Mouse (Mus musculus) MEL (cell line): Measurements from ENCODE around the gene Fut2. TPM values are rescaled to one million over a fixed set of nuclear protein-coding genes. Genes with fewer than 3 reads are reported as not detected.

Source experiments
- DNase-seq: peaks from one replicate; pipeline ENCODE4 v3.0.0; 2011; ENCODE audit warnings: low read depth, low spot score
- H3K27ac ChIP-seq: 2 replicates; pipeline ENCODE4 v1.5.1; 2012; ENCODE audit warnings: low read depth, mild to moderate bottlenecking, control low read depth, low read length, moderate library complexity; ENCODE audit not compliant: control insufficient read depth
- H3K27me3 ChIP-seq, 2 experiments: fragments of 150-350 bp in 1 of 2; sonication (generic) in 1 of 2; 2 replicates each; pipeline ENCODE4 v1.6.1; 2012; ENCODE audit warnings: low read length in 2 of 2, mild to moderate bottlenecking in 2 of 2, improper control_type of control experiment in 1 of 2, moderate library complexity in 1 of 2; ENCODE audit not compliant: insufficient read depth in 2 of 2, control insufficient read depth in 1 of 2
- H3K36me3 ChIP-seq, 2 experiments: 2 replicates each; pipeline ENCODE4 v1.6.1; 2012 to 2014; ENCODE audit warnings: low read length in 2 of 2, improper control_type of control experiment in 1 of 2, inconsistent platforms in 1 of 2, mild to moderate bottlenecking in 1 of 2; ENCODE audit not compliant: insufficient read depth in 2 of 2, control insufficient read depth in 1 of 2
- H3K4me1 ChIP-seq, 2 experiments: fragments of 150-350 bp in 1 of 2; sonication (generic) in 1 of 2; 2 replicates each; pipeline ENCODE4 v1.6.1; 2012; ENCODE audit warnings: low read length in 2 of 2, improper control_type of control experiment in 1 of 2, mild to moderate bottlenecking in 1 of 2; ENCODE audit not compliant: insufficient read depth in 2 of 2, control insufficient read depth in 1 of 2
- H3K4me3 ChIP-seq, 2 experiments: fragments of 150-350 bp in 1 of 2; sonication (generic) in 1 of 2; 2 replicates each; pipeline ENCODE4 v1.5.1; 2012; ENCODE audit warnings: low read depth in 2 of 2, low read length in 2 of 2, mild to moderate bottlenecking in 2 of 2, moderate library complexity in 2 of 2, control low read depth in 1 of 2, improper control_type of control experiment in 1 of 2; ENCODE audit not compliant: control insufficient read depth in 1 of 2, insufficient read depth in 1 of 2
- H3K79me2 ChIP-seq: 2 replicates; pipeline ENCODE4 v1.6.1; 2012; ENCODE audit warnings: mild to moderate bottlenecking, low read length, moderate library complexity; ENCODE audit not compliant: control insufficient read depth, poor library complexity, insufficient read depth
- H3K9ac ChIP-seq: 2 replicates; pipeline ENCODE4 v1.6.1; 2012; ENCODE audit warnings: low read depth, mild to moderate bottlenecking, control low read depth, low read length, moderate library complexity; ENCODE audit not compliant: control insufficient read depth, poor library complexity, severe bottlenecking
- H3K9me3 ChIP-seq: fragments of 150-350 bp; sonication (generic); replicated peaks from 2 replicates; pipeline ENCODE4 v1.6.1; 2012; ENCODE audit warnings: mild to moderate bottlenecking, low read length, improper control_type of control experiment, moderate library complexity; ENCODE audit not compliant: insufficient read depth
- BHLHE40 ChIP-seq: IDR thresholded peaks from 2 replicates; pipeline ENCODE4 v1.6.1; 2012; ENCODE audit warnings: low read depth, mild to moderate bottlenecking, inconsistent platforms, low read length, improper control_type of control experiment, borderline replicate concordance
- CTCF ChIP-seq, 3 experiments: IDR thresholded peaks in 2 of 3; conservative IDR thresholded peaks in 1 of 3; 2 replicates each; pipeline ENCODE4 v1.5.1; 2011 to 2012; ENCODE audit warnings: low read length in 3 of 3, low read depth in 2 of 3, mild to moderate bottlenecking in 2 of 3, improper control_type of control experiment in 1 of 3, inconsistent platforms in 1 of 3, mixed read lengths in 1 of 3, moderate library complexity in 1 of 3; ENCODE audit not compliant: control insufficient read depth in 1 of 3, insufficient read depth in 1 of 3, poor library complexity in 1 of 3, severe bottlenecking in 1 of 3
- E2F4 ChIP-seq: IDR thresholded peaks from 2 replicates; pipeline ENCODE4 v1.6.1; 2011; ENCODE audit warnings: low read depth, low read length, improper control_type of control experiment, borderline replicate concordance
- EP300 ChIP-seq, 2 experiments: IDR thresholded peaks; 2 replicates each; pipeline ENCODE4 v1.6.1; 2011; ENCODE audit warnings: improper control_type of control experiment in 2 of 2, low read length in 2 of 2, low read depth in 1 of 2, mild to moderate bottlenecking in 1 of 2
- GATA1 ChIP-seq: IDR thresholded peaks from 2 replicates; pipeline ENCODE4 v1.6.1; 2011; ENCODE audit warnings: low read depth, low read length, improper control_type of control experiment
- HCFC1 ChIP-seq: IDR thresholded peaks from 2 replicates; pipeline ENCODE4 v1.6.1; 2012; ENCODE audit warnings: low read depth, mild to moderate bottlenecking, inconsistent platforms, low read length, improper control_type of control experiment, moderate library complexity
- KAT2A ChIP-seq: conservative IDR thresholded peaks from 2 replicates; pipeline ENCODE4 v1.6.1; 2012; ENCODE audit warnings: low read depth, low read length, improper control_type of control experiment, inconsistent platforms
- MEF2A ChIP-seq: IDR thresholded peaks from 2 replicates; pipeline ENCODE4 v1.6.1; 2014; ENCODE audit warnings: low read depth, mild to moderate bottlenecking, inconsistent platforms, low read length, improper control_type of control experiment; ENCODE audit not compliant: poor library complexity, insufficient replicate concordance, severe bottlenecking; ENCODE audit errors: extremely low read depth
- MXI1 ChIP-seq: IDR thresholded peaks from 2 replicates; pipeline ENCODE4 v1.6.1; 2011; ENCODE audit warnings: mild to moderate bottlenecking, low read depth, low read length, improper control_type of control experiment
- MYC ChIP-seq: IDR thresholded peaks from 2 replicates; pipeline ENCODE4 v1.6.1; 2011; ENCODE audit warnings: low read depth, mild to moderate bottlenecking, low read length, improper control_type of control experiment, moderate library complexity
- NRF1 ChIP-seq: IDR thresholded peaks from 2 replicates; pipeline ENCODE4 v1.6.1; 2014; ENCODE audit warnings: low read depth, mild to moderate bottlenecking, inconsistent platforms, low read length, improper control_type of control experiment, moderate library complexity; ENCODE audit not compliant: poor library complexity, insufficient read depth, severe bottlenecking
- POLR2A ChIP-seq, 2 experiments: IDR thresholded peaks; 2 replicates each; pipeline ENCODE4 v1.6.1; 2011 to 2012; ENCODE audit warnings: low read length in 2 of 2, mild to moderate bottlenecking in 2 of 2, control low read depth in 1 of 2, improper control_type of control experiment in 1 of 2, low read depth in 1 of 2, moderate library complexity in 1 of 2; ENCODE audit not compliant: control insufficient read depth in 1 of 2, insufficient read depth in 1 of 2, poor library complexity in 1 of 2
- POLR2AphosphoS5 ChIP-seq: IDR thresholded peaks from 2 replicates; pipeline ENCODE4 v1.6.1; 2012; ENCODE audit warnings: low read depth, borderline replicate concordance, mild to moderate bottlenecking, inconsistent platforms, low read length, moderate library complexity, mixed read lengths
- SIN3A ChIP-seq: IDR thresholded peaks from 2 replicates; pipeline ENCODE4 v1.6.1; 2012; ENCODE audit warnings: low read length, improper control_type of control experiment, inconsistent platforms
- SMC3 ChIP-seq: IDR thresholded peaks from 2 replicates; pipeline ENCODE4 v1.6.1; 2011; ENCODE audit warnings: low read depth, low read length, improper control_type of control experiment
- USF1 ChIP-seq: IDR thresholded peaks from 2 replicates; pipeline ENCODE4 v1.6.1; 2014; ENCODE audit warnings: low read depth, mild to moderate bottlenecking, inconsistent platforms, low read length, improper control_type of control experiment, moderate library complexity
- USF2 ChIP-seq, 2 experiments: IDR thresholded peaks; 2 replicates each; pipeline ENCODE4 v1.6.1; 2011 to 2012; ENCODE audit warnings: improper control_type of control experiment in 2 of 2, low read length in 2 of 2, borderline replicate concordance in 1 of 2, inconsistent platforms in 1 of 2, low read depth in 1 of 2, mild to moderate bottlenecking in 1 of 2; ENCODE audit not compliant: insufficient read depth in 1 of 2
- polyA plus RNA-seq, 2 experiments: library from polyadenylated mRNA; stranded (reverse) in 1 of 2; unstranded in 1 of 2; fragments of >175 nt in 1 of 2; fragments of >200 nt in 1 of 2; gene quantifications; 2 replicates each; pipeline versions ENCODE4 v1.2.1 to v1.2.4; 2012; ENCODE audit warnings: low replicate concordance in 2 of 2, low read depth in 1 of 2; ENCODE audit not compliant: insufficient read length in 2 of 2, insufficient read depth in 1 of 2, missing spikeins in 1 of 2
- total RNA-seq: library from RNA; depleted of rRNA; stranded (reverse); fragments of 300-350 nt; gene quantifications from 2 replicates; pipeline ENCODE4 v1.2.3, GENCODE M21; 2012

Gene Fut2
- total and polyA plus RNA-seq, 3 experiments, result not detected

GRCm38 (mm10) chr7:45700301-45701015 lies 34.3 kb upstream of the Fut2 start:
- peak; percentile 84 for DNase-seq
- H3K27ac ChIP-seq, result no peak overlapping the region
- H3K4me3 ChIP-seq, result peak overlapping the region; percentile 10 to 12; a peak in 2 of 4 replicates
- H3K79me2 ChIP-seq, result no peaks in the 10 kb centered on the region; the same call in 1 of the 2 replicates
- H3K9me3 ChIP-seq, result no peaks in the 10 kb centered on the region
- H3K36me3 ChIP-seq, result no peaks in the 10 kb centered on the region
- peak overlapping the region; percentile 60 for H3K9ac ChIP-seq
- peaks cover 0 to 4% of the 10 kb centered on the region in 2 experiments; a peak in 2 of 4 replicates for H3K27me3 ChIP-seq
- peaks cover 0 to 6% of the 10 kb centered on the region in 2 experiments; a peak in 2 of 4 replicates for H3K4me1 ChIP-seq
- TF ChIP-seq USF1 (no peak), MXI1 (no peak), USF2 (IDR thresholded peaks at IDR 0.05; ENCODE audit: borderline replicate concordance in 1 of 2, insufficient read depth in 1 of 2, low read depth in 1 of 2, low read length in 2 of 2) (no peak), CTCF (IDR thresholded peaks at IDR 0.05 in 2 of 3, conservative IDR thresholded peaks at IDR 0.05 in 1 of 3; ENCODE audit: control insufficient read depth in 1 of 3, insufficient read depth in 1 of 3, low read depth in 2 of 3, low read length in 3 of 3, poor library complexity in 1 of 3, severe bottlenecking in 1 of 3) (no peak), MYC (0 out of 2 replicates have a peak, but pooled peaks have one; percentile 28), SMC3 (no peak), EP300 (IDR thresholded peaks at IDR 0.05; ENCODE audit: low read depth in 1 of 2, low read length in 2 of 2) (no peak), HCFC1 (peak; percentile 100), E2F4 (no peak), POLR2AphosphoS5 (no peak), KAT2A (peak; percentile 96), MEF2A (no peak), BHLHE40 (no peak), GATA1 (no peak), POLR2A (IDR thresholded peaks at IDR 0.05; ENCODE audit: control insufficient read depth in 1 of 2, insufficient read depth in 1 of 2, low read depth in 1 of 2, low read length in 2 of 2, poor library complexity in 1 of 2) (no peak), SIN3A (peak; percentile 69), NRF1 (no peak)

- Histone ChIP-seq H3K9me3 (no peaks in the 10 kb centered on the region), H3K4me1 (peaks cover 0 to 6% of the 10 kb centered on the region in 2 experiments; a peak in 2 of 4 replicates), H3K4me3 (peak within 1 kb of the TSS; percentile 10 to 12; a peak in 2 of 4 replicates), H3K79me2 (no peaks in the 10 kb centered on the region; the same call in 1 of the 2 replicates), H3K27ac (no peak within 1 kb of the TSS), H3K9ac (peak within 1 kb of the TSS; percentile 60), H3K36me3 (no peaks in the 10 kb centered on the region), H3K27me3 (peaks cover 0 to 4% of the 10 kb centered on the region in 2 experiments; a peak in 2 of 4 replicates)
- DNase-seq, result no peak
- TF ChIP-seq NRF1 (no peak), MYC (no peak), BHLHE40 (no peak)
Measured at GRCm38 (mm10) chr7:45699523-45700141, 33.4 kb upstream of the Fut2 start, which contains the start of gene Car11. Gene Car11 (plus strand): TSS chr7:45699843.
